Mouse (Mus musculus) liver, adult (tissue): ENCODE measurements around the gene Guk1.

Source experiments
- GATA4 ChIP-seq: IDR thresholded peaks from 2 replicates; pipeline ENCODE4 v1.6.1; 2014; ENCODE audit warnings: mild to moderate bottlenecking, low read length; ENCODE audit not compliant: insufficient replicate concordance

Gene Guk1

GRCm38 (mm10) chr11:59154220-59154619, 37.8 kb downstream of the Guk1 start:
- TF ChIP-seq GATA4 = no peak

- TF ChIP-seq GATA4 = no peak
Observed at GRCm38 (mm10) chr11:59151729-59152128, 40.3 kb downstream of the Guk1 start.

GRCm38 (mm10) chr11:59149302-59149701, 42.7 kb downstream of the Guk1 start:
- no peak for TF ChIP-seq GATA4

GRCm38 (mm10) chr11:59142962-59143361, 49.0 kb downstream of the Guk1 start:
- TF ChIP-seq GATA4 = no peak

- no peak for TF ChIP-seq GATA4
Observed at GRCm38 (mm10) chr11:59141772-59142370, 50.1 kb downstream of the Guk1 start.

GRCm38 (mm10) chr11:59138537-59139486, 53.2 kb downstream of the Guk1 start:
- TF ChIP-seq GATA4 = no peak

- no peak for TF ChIP-seq GATA4
Observed at GRCm38 (mm10) chr11:59136994-59137706, 54.9 kb downstream of the Guk1 start.

GRCm38 (mm10) chr11:59135904-59136452, 56.0 kb downstream of the Guk1 start, which contains the start of gene Obscn:
TSS of gene Obscn (minus strand) at chr11:59136402.
- TF ChIP-seq GATA4 = no peak

- TF ChIP-seq GATA4 = no peak
Observed at GRCm38 (mm10) chr11:59135051-59135820, 56.8 kb downstream of the Guk1 start.

GRCm38 (mm10) chr11:59134373-59134997, 57.5 kb downstream of the Guk1 start:
- no peak for TF ChIP-seq GATA4
